Mouse (Mus musculus) natural killer cell, adult 2 months (primary cell): ENCODE results near the gene E2f6.

Source experiments
- DNase-seq, 2 experiments: peaks; one replicate each; pipeline ENCODE4 v3.0.0; 2022; ENCODE audit warnings: low spot score in 2 of 2

E2f6 gene

GRCm38 (mm10) chr12:16810525-16811431, at the start of gene E2f6:
Gene E2f6, plus strand, starts transcription at chr12:16810963.
- peak; percentile 72 to 77 for DNase-seq

- DNase-seq, result no peak
These were observed 49.3 kb upstream of the E2f6 start for GRCm38 (mm10) chr12:16761461-16761860.

GRCm38 (mm10) chr12:16763649-16764422, 46.9 kb upstream of the E2f6 start:
- DNase-seq, result no peak

- DNase-seq, result no peak
These were observed 45.9 kb upstream of the E2f6 start for GRCm38 (mm10) chr12:16764776-16765445.

- no peak for DNase-seq
These were observed 42.5 kb upstream of the E2f6 start for GRCm38 (mm10) chr12:16768251-16768650.

DNA sequence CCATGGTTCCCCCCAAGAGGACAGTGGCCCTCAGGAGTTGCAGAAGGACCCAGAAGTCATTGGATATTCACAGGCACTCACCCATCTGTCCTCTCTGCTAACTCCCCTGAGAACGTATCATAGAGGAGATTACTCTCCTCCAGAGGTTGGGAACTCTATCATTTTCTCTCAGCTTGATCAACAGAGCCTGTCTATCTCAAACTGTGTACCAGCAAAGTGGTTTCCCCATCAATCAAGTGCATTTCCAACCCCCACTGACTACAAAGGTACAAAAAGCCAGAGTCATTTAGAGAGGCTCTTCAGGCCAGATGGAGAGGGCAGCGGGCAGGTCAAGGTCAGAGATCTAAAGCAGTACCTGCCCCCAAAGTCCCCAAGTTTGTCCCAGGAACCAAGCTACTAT, 42.1 kb upstream of the E2f6 start:
- no peak for DNase-seq

- DNase-seq, result no peak
These were observed 41.1 kb upstream of the E2f6 start for GRCm38 (mm10) chr12:16769601-16770165.

GRCm38 (mm10) chr12:16774605-16775004, 36.2 kb upstream of the E2f6 start:
- DNase-seq, result no peak

DNA sequence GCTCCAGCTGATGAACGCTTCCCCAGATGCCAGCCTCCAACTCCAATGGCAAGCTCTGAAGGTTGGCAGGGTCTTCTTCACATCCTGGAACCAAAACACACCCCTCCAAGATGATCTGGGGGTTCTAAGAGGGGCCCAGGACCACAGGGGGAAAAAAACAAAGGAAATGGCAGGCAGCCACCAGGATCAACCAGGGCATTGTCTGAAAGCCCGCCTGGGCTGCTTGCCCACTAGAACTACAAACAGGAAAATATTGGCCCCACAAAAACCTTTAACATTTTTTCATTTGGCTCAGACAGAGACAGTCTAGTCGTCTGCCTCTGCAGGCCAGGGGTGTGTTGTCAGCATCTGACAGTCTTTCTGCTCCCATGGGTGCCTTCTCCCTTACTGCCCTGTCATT, 35.4 kb upstream of the E2f6 start:
- no peak for DNase-seq

GRCm38 (mm10) chr12:16778523-16778922, 32.2 kb upstream of the E2f6 start:
- no peak for DNase-seq

DNA sequence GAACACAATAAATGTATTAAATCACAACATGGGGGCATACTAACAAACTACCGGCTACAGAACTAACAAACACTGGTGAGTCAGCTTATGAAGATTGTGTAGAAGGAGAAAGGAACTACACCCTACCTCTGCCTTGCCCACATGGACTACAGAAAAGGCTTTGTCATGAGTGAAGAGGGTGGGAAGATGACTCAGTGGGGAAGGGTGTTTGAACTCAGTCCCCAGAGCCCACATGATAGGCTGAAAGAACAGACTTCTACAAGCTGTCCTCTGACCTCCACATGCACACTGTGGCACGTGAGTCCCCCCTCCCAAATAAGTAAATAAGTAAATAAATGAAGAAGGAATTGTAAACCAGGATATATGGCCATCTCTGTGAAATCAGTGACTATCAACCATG, 31.6 kb upstream of the E2f6 start:
- DNase-seq, result no peak

- no peak for DNase-seq
These were observed 30.4 kb upstream of the E2f6 start for GRCm38 (mm10) chr12:16780320-16780719.

DNA sequence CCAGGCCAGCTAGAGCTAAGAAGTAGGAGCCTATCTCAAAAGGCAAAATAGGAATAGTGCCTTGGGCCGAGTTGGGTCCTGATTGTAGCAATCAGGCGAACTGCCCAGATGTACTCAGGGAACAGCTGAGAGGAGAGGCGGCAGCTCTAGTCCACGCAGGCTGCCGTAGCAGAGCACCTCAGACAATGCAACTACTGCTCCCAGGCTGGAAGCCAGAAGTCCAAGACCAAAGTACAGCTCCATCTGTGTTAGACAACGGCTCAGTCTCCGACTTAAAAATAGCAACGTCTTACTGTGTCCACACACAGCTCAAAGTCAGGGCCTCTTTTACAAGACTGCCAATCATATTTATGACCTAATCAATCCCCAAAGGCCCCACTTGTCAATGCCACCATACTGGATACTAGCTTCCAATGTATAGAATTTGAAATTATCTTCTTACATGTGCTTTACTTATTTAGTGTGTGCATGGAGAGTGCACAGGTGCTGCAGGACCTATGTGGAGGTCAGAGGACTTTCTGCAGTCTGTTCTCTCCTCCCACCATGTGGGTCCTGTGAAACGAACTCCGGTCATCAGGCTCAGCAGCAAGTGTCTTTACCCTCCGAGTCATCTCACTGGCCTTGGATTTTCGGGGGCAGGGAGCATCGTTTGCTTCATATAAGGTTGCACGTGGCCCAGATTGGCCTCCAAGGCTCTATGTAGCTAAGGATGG, 29.6 kb upstream of the E2f6 start:
- no peak for DNase-seq

GRCm38 (mm10) chr12:16788600-16788999, 22.2 kb upstream of the E2f6 start:
- DNase-seq, result no peak

DNA sequence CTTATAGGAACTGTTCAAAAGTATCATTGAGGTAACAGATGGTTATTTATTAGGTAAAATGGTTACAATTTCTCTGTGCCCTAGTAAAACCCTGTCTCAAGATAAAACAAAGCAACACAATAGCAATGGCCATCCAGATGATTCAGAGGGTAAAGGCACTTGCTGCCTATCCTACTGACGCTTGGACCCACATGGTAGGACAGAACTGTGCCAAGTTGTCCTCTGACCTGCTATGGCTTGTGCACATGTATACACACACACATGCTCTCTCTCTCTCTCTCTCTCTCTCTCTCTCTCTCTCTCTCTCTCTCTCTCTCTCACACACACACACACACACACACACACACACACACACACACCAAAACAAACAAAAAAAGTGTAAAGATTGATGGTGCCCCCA, 21.6 kb upstream of the E2f6 start:
- no peak for DNase-seq

- DNase-seq, result no peak
These were observed 21.0 kb upstream of the E2f6 start for GRCm38 (mm10) chr12:16789756-16790155.

GRCm38 (mm10) chr12:16790456-16790855, 20.3 kb upstream of the E2f6 start:
- no peak for DNase-seq

- no peak for DNase-seq
These were observed 17.4 kb upstream of the E2f6 start for GRCm38 (mm10) chr12:16793371-16793770.

DNA sequence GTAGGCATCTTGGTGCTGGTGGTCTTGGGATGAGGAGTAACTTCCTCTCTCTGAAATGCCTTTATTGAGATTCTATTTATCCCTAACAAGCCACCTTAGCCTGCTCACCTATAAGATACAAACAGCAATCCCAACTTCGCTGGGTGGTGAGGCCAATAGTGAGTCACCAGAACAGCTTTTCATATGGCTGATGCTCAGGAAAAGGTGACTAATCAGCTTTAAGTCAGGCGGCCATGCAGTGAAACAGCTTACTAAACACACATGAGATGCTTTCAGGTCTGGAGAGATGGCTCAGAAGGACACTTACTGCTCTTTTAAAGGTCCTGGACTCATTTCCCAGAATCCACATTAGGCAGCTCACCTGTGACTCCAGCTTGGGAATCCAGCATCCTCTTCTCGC, 15.0 kb upstream of the E2f6 start:
- no peak for DNase-seq

DNA sequence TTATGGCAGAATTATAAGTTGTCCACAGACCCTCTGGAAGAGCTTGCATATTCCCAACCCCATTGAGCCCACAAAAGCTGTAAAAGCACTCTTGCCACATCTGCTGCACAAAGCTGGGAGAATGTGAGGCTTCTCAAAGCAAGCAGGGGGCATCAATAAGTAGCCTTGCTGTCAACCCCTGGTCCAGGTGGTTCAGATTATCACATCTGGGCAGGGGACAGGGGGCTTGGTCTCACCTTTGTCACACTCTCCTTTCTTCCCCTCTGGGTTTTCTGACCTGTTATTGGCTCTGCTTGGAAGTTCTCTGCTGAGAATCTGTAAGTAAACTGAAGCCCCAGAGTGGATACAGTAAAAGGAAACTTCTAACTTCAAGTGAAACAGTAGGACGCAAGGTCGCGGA, 11.9 kb upstream of the E2f6 start:
- DNase-seq, result no peak

DNA sequence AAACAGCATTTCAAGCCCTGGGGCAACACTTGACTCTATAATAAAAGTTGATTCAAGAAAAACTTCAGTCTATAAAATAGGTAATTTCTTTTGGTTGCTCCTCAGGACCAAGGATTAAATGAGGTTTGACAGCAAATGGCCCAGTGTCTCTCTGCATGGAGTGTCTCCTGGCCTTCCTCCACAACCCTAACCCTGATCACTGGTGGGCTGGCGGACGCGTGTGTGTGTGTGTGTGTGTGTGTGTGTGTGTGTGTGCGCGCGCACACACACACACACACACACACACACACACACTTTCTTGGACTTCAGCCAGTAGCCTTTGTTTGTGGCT, 10.9 kb upstream of the E2f6 start:
- no peak for DNase-seq
